Mouse (Mus musculus) cerebellum, postnatal 10 days (tissue): Measurements from ENCODE around the gene Rbm4.

ENCODE experiments used
- DNase-seq, 2 experiments: peaks; one replicate each; pipeline ENCODE4 v3.0.0; 2021; ENCODE audit warnings: mixed read lengths in 2 of 2

The Rbm4 gene

DNA sequence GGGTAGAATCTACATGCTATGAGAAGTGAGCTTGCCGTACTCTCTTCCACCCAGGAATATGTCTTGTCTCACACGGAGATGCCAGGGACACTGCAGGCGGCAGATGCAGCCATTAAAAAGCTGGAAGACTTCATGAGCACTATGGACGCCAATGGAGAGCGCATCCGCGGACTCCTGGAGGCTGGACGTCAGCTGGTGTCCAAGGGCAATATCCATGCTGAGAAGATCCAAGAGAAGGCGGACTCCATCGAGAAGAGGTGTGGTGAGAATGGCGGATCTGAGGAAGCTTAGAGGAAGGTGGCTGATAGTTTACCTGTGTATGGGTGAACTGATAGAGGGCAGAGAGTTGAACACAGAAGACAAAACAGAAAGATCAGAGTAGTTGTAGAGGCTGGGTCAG lies 54.6 kb downstream of the Rbm4 start:
- no peak for DNase-seq

DNA sequence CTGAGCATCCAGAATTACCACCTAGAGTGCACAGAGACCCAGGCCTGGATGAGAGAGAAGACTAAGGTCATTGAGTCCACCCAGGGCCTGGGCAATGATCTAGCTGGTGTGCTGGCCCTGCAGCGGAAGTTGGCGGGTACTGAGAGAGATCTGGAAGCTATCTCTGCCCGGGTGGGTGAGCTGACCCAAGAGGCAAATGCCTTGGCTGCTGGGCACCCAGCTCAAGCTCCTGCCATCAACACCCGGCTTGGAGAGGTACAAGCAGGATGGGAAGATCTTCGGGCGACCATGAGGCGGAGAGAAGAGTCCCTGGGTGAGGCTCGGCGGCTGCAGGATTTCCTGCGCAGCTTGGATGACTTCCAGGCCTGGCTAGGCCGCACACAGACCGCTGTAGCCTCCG lies 55.8 kb downstream of the Rbm4 start:
- no peak for DNase-seq
